Mouse (Mus musculus) small intestine, adult 2 months (tissue): ENCODE measurements around the gene Hsd3b7. TPM values are rescaled to one million over a fixed set of nuclear protein-coding genes. Genes with fewer than 3 reads are reported as not detected.
A peak's percentile ranks its signal among the peaks of the same experiment; 100 is the strongest.

ENCODE experiments used
- H3K27ac ChIP-seq: fragments of 200-500 bp; 2 replicates; pipeline ENCODE4 v1.5.1; 2012; ENCODE audit warnings: low read depth, low read length, control low read depth, inconsistent platforms; ENCODE audit not compliant: insufficient read depth
- H3K27me3 ChIP-seq: fragments of 200-500 bp; 2 replicates; pipeline ENCODE4 v1.6.1; 2012; ENCODE audit warnings: mild to moderate bottlenecking, moderate library complexity, low read length, inconsistent platforms; ENCODE audit not compliant: control insufficient read depth, insufficient read depth
- H3K36me3 ChIP-seq: fragments of 200-500 bp; 2 replicates; pipeline ENCODE4 v1.6.1; 2012; ENCODE audit warnings: mild to moderate bottlenecking, low read length, control low read depth, inconsistent platforms; ENCODE audit not compliant: control insufficient read depth, insufficient read depth
- H3K4me1 ChIP-seq: fragments of 200-500 bp; 2 replicates; pipeline ENCODE4 v1.6.1; 2012; ENCODE audit warnings: low read length, inconsistent platforms, mixed read lengths; ENCODE audit not compliant: control insufficient read depth, insufficient read depth, insufficient read length
- H3K4me3 ChIP-seq: fragments of 200-500 bp; 2 replicates; pipeline ENCODE4 v1.5.1; 2012; ENCODE audit warnings: low read depth, mild to moderate bottlenecking, control low read depth, inconsistent platforms, low read length, moderate library complexity
- CTCF ChIP-seq: fragments of 200-500 bp; IDR thresholded peaks from 2 replicates; pipeline ENCODE4 v1.5.1; 2012; ENCODE audit warnings: low read depth, mild to moderate bottlenecking, control low read depth, inconsistent platforms, low read length, moderate library complexity, mixed read lengths; ENCODE audit not compliant: insufficient replicate concordance, insufficient read length; ENCODE audit errors: extremely low read depth
- POLR2A ChIP-seq: fragments of 200-500 bp; IDR thresholded peaks from 2 replicates; pipeline ENCODE4 v1.6.1; 2012; ENCODE audit warnings: low read depth, mild to moderate bottlenecking, control low read depth, inconsistent platforms, low read length, moderate library complexity
- WGBS: fragments of 180-500 bp; shearing (Covaris S2); methylation state at CpG from one replicate; pipeline ENCODE4 v1.1.7; 2018; 5-methylcytosine and 5-hydroxymethylcytosine counted together
- polyA plus RNA-seq: library from polyadenylated mRNA; depleted of rRNA; stranded (reverse); fragments of >200 nt; gene quantifications from 2 replicates; pipeline ENCODE4 v1.2.3, GENCODE M21; 2012; rRNA removed

Gene Hsd3b7
- polyA plus RNA-seq = 31.3 and 45.7 TPM in 2 replicates

DNA sequence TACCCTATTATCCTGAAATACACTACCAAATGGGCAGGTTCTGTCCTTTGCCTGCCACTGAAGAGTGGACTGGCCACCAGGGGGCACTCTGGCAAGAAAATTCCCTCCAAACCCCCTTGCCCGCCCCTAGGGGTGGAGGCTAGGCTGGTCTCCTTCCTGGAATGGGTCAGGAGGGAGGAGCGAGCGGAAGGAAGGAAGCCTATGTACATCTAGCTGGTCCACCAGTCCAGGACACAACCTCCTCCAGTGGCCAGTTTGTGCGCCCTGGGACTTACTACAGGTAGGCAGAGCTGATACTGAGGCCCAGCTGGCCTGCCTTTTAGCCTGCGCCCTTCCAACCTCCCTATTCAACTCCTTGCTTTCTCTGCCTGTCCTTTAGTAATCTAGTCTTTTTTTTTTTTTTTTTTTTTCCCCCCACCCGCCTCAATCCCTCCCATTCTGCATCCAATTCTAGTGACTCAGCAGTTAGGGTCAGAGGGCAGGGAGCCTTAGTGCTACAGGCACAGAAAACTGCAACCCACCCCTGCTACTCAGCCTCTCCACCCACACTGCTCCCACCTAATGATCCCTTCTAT is at the start of gene Hsd3b7:
Hsd3b7 (plus strand) TSS at position 170 of the 575 bp plus-strand sequence.
- peaks cover 18% of the 10 kb centered on the region; the same call in 1 of the 2 replicates for H3K4me1 ChIP-seq
- peak within 1 kb of the TSS; percentile 3 for H3K27ac ChIP-seq
- H3K36me3 ChIP-seq = peaks cover 44% of the 10 kb centered on the region
- peak within 1 kb of the TSS; percentile 53 for H3K4me3 ChIP-seq
- WGBS = 4% methylated on average over 6 of the region's 6 CpGs
- no peaks in the 10 kb centered on the region for H3K27me3 ChIP-seq
- TF ChIP-seq POLR2A (peak; percentile 60), CTCF (peak; percentile 99)

DNA sequence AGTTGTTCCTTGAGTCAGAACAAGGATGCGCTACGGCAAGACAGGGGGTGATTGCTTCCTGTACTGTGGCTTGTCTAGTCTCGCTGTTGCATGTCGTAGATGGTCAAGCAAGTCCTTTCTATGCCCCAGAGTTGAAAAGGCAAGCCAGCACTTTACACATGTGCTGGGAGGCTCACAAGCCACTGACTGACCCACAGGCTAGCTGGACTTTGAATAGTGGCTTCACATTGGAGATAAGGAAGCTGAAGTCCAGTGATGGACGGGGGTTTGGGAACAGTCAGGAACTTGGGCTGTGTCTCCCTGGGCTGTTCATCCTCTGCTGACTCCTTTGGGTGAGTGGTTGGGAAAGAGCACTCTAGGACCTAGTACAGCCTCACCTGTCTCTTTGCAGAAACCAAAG is 48.8 kb upstream of the Hsd3b7 start:
- Histone ChIP-seq H3K4me1 (peaks cover 4% of the 10 kb centered on the region; the same call in 1 of the 2 replicates), H3K27me3 (no peaks in the 10 kb centered on the region), H3K27ac (no peak overlapping the region), H3K4me3 (no peak overlapping the region), H3K36me3 (peaks cover 51% of the 10 kb centered on the region)
- 87% methylated on average over 5 of the region's 5 CpGs for WGBS
- no peak for TF ChIP-seq CTCF
- TF ChIP-seq POLR2A = no peak

DNA sequence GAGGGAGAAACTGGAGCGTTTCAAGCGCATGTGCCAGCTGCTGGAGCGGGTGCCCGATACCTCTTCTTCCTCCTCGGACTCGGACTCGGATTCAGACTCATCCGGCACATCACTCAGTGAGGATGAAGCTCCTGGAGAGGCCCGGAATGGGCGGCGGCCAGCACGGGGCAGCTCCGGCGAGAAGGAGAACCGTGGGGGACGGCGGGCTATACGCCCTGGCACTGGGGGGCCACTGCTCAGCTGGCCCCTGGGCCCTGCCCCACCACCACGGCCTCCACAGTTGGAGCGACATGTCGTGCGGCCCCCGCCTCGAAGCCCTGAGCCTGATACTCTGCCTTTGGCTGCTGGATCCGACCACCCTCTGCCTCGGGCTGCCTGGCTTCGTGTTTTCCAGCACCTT is 48.3 kb upstream of the Hsd3b7 start:
- Histone ChIP-seq H3K4me3 (no peak overlapping the region), H3K27ac (no peak overlapping the region), H3K4me1 (0 out of 2 replicates have a peak, but pooled peaks cover under 1% of the 10 kb centered on the region), H3K27me3 (no peaks in the 10 kb centered on the region), H3K36me3 (peaks cover 52% of the 10 kb centered on the region)
- WGBS = 95% methylated on average over 27 of the region's 27 CpGs
- no peak for TF ChIP-seq CTCF
- no peak for TF ChIP-seq POLR2A

DNA sequence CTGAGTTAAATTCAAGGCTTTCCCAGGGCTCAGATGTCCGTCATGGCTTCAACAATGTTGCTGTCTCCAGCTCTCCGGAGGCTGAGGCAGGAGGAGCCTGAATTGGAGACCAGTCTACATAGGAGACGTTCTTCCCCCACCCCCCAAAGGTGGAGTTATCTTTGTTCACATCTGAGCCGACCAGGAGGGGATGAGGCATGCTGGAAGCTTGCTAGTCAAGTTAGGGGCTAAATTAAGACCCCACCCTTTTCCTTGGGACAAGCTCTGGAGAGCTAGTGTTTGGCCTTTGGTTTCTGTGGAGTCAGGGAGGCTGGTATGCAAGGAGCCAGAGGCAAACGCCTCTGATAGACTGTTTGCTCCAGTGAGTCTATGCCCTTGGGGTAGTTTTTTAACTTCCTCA is 47.2 kb upstream of the Hsd3b7 start:
- H3K27me3 ChIP-seq = no peaks in the 10 kb centered on the region
- TF ChIP-seq CTCF (no peak), POLR2A (no peak)
- no peak overlapping the region for H3K4me3 ChIP-seq
- no peak overlapping the region for H3K27ac ChIP-seq
- peaks cover 55% of the 10 kb centered on the region for H3K36me3 ChIP-seq
- H3K4me1 ChIP-seq = no peaks in the 10 kb centered on the region
- 59% methylated on average over 5 of the region's 5 CpGs for WGBS

DNA sequence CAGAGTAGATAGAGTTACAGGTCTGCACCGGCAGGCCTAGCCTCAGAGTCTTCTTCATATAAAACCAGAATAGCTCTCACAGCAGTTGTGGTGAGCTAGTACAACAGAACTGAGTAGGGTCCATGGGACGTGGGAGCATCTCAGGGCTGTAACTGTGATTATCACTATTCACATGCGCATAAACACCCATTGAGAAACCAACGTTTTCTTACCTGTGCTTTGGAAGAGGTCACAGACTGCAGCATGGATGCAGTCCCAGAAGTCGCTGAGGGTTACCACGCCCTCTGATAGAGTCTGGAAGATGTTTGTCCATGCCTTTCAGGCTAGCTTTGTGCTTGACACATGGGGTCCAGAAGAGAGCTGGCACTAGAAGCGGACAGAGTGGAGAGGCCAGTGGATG is 46.7 kb upstream of the Hsd3b7 start:
- WGBS = 75% methylated on average over 7 of the region's 7 CpGs
- Histone ChIP-seq H3K4me1 (no peaks in the 10 kb centered on the region), H3K36me3 (peaks cover 55% of the 10 kb centered on the region), H3K4me3 (no peak overlapping the region), H3K27ac (no peak overlapping the region), H3K27me3 (no peaks in the 10 kb centered on the region)
- TF ChIP-seq POLR2A = no peak
- TF ChIP-seq CTCF = no peak

DNA sequence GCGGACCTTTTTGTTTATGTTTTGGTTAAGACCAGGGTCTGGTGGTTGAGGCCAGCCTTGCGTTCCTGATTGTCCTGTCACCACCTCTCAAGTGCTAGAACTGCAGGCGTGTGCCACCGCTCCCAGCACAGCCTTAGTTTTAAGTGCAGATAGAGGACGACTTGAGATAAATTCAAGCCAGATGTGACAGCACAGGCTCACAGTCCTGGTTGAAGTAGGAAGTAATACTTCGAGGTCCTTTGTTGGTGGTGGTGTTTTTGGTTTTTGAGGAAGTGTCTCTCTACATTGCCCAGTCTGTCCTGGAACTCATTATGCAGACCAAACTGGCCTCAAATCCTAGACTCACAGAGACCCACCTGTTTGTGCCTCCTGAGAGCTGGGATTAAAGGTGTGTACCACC is 40.7 kb upstream of the Hsd3b7 start:
- Histone ChIP-seq H3K4me1 (no peaks in the 10 kb centered on the region; the same call in 1 of the 2 replicates), H3K27me3 (no peaks in the 10 kb centered on the region), H3K4me3 (no peak overlapping the region), H3K36me3 (peaks cover 28% of the 10 kb centered on the region), H3K27ac (no peak overlapping the region)
- WGBS = 73% methylated on average over 6 of the region's 6 CpGs
- TF ChIP-seq CTCF (no peak), POLR2A (no peak)

DNA sequence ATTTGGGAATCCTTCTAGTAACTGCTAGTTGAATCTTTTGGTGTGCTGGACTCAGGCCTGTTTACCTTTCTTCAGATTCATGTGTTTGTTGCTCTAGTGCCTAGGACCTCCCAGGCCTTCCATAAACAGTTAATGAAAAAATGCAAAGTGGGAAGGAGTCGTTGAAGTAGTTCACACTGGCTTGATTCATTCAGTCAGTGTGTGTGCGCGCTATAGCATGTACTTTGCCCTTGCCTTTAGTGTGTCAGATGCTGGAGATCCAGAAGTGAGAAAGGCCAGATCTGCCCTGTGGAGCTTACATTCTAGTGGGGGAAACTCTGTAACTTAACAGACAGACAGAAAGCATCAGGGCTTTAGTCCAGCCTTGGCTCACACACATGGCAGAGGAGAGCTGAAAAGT is 39.9 kb upstream of the Hsd3b7 start:
- no peak overlapping the region for H3K4me3 ChIP-seq
- H3K4me1 ChIP-seq = no peaks in the 10 kb centered on the region; the same call in 1 of the 2 replicates
- peaks cover 25% of the 10 kb centered on the region for H3K36me3 ChIP-seq
- H3K27ac ChIP-seq = no peak overlapping the region
- WGBS = 46% methylated on average over 3 of the region's 3 CpGs
- H3K27me3 ChIP-seq = no peaks in the 10 kb centered on the region
- TF ChIP-seq CTCF = no peak
- TF ChIP-seq POLR2A = no peak
